ENCODE assay signal across 12 mouse cellular contexts in genomic region chr5:114462067-114463040, GRCm38 (mm10). TPM values are rescaled to one million over a fixed set of nuclear protein-coding genes. Genes with fewer than 3 reads are reported as not detected.
DNase-seq lines count a peak whose midpoint lies in the region; TF ChIP-seq lines count a peak whose summit lies in the region.
"Had no signal": no experiment of that assay in that cellular context is flagged by ENCODE, and none has a peak within 500 bp of the region (broad histone marks: within the 10 kb centered on the region; RNA-seq: fewer than 3 reads in every experiment).

No protein-coding gene starts in this region.

- DNase-seq in cerebellum, adult 9-11 months = peak; percentile 6
- DNase-seq in cerebellum, adult 8-10 months = no peak
- peak; percentile 92 for DNase-seq in liver, adult 2 months (ENCODE audit: extremely low read depth, low read depth, low spot score)
- DNase-seq in liver = no peak
- no peak for DNase-seq in embryonic facial prominence, embryonic 10.5 days (ENCODE audit: low spot score)
- peak; percentile 47 for DNase-seq in kidney, postnatal 14 days
- no peak for DNase-seq in urinary bladder, postnatal 14 days (ENCODE audit: low spot score)
- DNase-seq in right cerebral cortex, postnatal 14 days = no peak
- DNase-seq: liver, embryonic 13.5 days; thymus, adult 2 months had no signal

- peaks cover 2% of the 10 kb centered on the region; the same call in 1 of the 2 replicates for H3K4me1 ChIP-seq in liver, adult 2 months (ENCODE audit: control insufficient read depth, insufficient read depth, low read length)
- peaks cover 68% of the 10 kb centered on the region for H3K4me1 ChIP-seq in embryonic facial prominence, embryonic 10.5 days

- TF ChIP-seq CTCF in liver, adult 2 months (IDR thresholded peaks at IDR 0.05; ENCODE audit: low read depth, low read length) = no peak

- H3K9me3 ChIP-seq in embryonic facial prominence, embryonic 10.5 days = no peaks in the 10 kb centered on the region
- H3K9me3 ChIP-seq: liver, embryonic 13.5 days had no signal

- H3K4me3 ChIP-seq in liver, adult 2 months (ENCODE audit: insufficient read depth, low read depth, low read length) = no peak overlapping the region
- H3K4me3 ChIP-seq in embryonic facial prominence, embryonic 10.5 days = no peak overlapping the region
- H3K4me3 ChIP-seq: layer of hippocampus, adult 2 months; liver, embryonic 13.5 days had no signal

- no peak for TF ChIP-seq POLR2A in liver, adult 2 months (IDR thresholded peaks at IDR 0.05; ENCODE audit: extremely low read depth, insufficient read depth, low read length)

- 63% methylated on average over 24 of the region's 24 CpGs for WGBS in liver, adult 2 months
- 83% methylated on average over 24 of the region's 24 CpGs for WGBS in embryonic facial prominence, embryonic 10.5 days

- H3K79me2 ChIP-seq in liver, adult 2 months (ENCODE audit: control insufficient read depth, insufficient read depth, low read length) = no peaks in the 10 kb centered on the region

- no peaks in the 10 kb centered on the region for H3K36me3 ChIP-seq in liver, adult 2 months (ENCODE audit: control insufficient read depth, insufficient read depth, low read length)
- H3K36me3 ChIP-seq in embryonic facial prominence, embryonic 10.5 days (replicated peaks) = no peaks in the 10 kb centered on the region
- H3K36me3 ChIP-seq: liver, embryonic 13.5 days had no signal

- H3K27ac ChIP-seq in liver, adult 2 months (replicated peaks; ENCODE audit: insufficient read depth, low read depth, low read length) = no peak overlapping the region
- H3K27ac ChIP-seq in embryonic facial prominence, embryonic 10.5 days (replicated peaks) = peak overlapping the region; percentile 65
- H3K27ac ChIP-seq: hindbrain, embryonic 14.5 days; layer of hippocampus, adult 2 months; liver, embryonic 13.5 days had no signal

- no peaks in the 10 kb centered on the region for H3K27me3 ChIP-seq in liver, adult 2 months (ENCODE audit: control insufficient read depth, insufficient read depth, low read length)
- H3K27me3 ChIP-seq in embryonic facial prominence, embryonic 10.5 days (replicated peaks; ENCODE audit: low read depth, poor library complexity, severe bottlenecking) = peaks cover 12% of the 10 kb centered on the region; the same call in 1 of the 2 replicates

- no peak overlapping the region for H3K9ac ChIP-seq in liver, adult 2 months (ENCODE audit: low read depth, low read length)
- H3K9ac ChIP-seq: hindbrain, embryonic 14.5 days; liver, embryonic 13.5 days had no signal

RNA-seq across cellular contexts. Expression of gene Mvk, which starts 18.3 kb away (rescaled TPM):
- total RNA-seq in liver, adult 2 months (2014; rRNA removed) = 36.6 and 39.2 TPM in 2 replicates
- 59.5 and 63.0 TPM in 2 replicates for polyA plus RNA-seq in liver, adult 2 months (2012; rRNA removed)
- polyA plus RNA-seq in embryonic facial prominence, embryonic 10.5 days (2016; fragmentation: Nextera tagmentation; extraction: Ambion mirVana) = 54.9 and 55.0 TPM in 2 replicates

RNA-seq across cellular contexts. Expression of gene Mmab, which starts 18.5 kb away (rescaled TPM):
- total RNA-seq in liver, adult 2 months (2014; rRNA removed) = 13.2 and 14.5 TPM in 2 replicates
- polyA plus RNA-seq in liver, adult 2 months (2012; rRNA removed) = 22.2 and 22.4 TPM in 2 replicates
- 33.2 and 34.4 TPM in 2 replicates for polyA plus RNA-seq in embryonic facial prominence, embryonic 10.5 days (2016; fragmentation: Nextera tagmentation; extraction: Ambion mirVana)

Comparison
In these comparisons a context has a peak if more than half of its experiments do, and no peak if none do; other contexts are left out.
1. DNase-seq: peak in cerebellum, adult 9-11 months (single experiment), liver, adult 2 months (single experiment) and kidney, postnatal 14 days (single experiment); none in cerebellum, adult 8-10 months (single experiment), liver (single experiment), embryonic facial prominence, embryonic 10.5 days (single experiment), urinary bladder, postnatal 14 days (single experiment) and right cerebral cortex, postnatal 14 days (single experiment).